Comparison of ENCODE assay signal across 23 mouse cellular contexts in genomic region chr10:19401136-19401535, GRCm38 (mm10). TPM values are rescaled to one million over a fixed set of nuclear protein-coding genes. Genes with fewer than 3 reads are reported as not detected.
DNase-seq lines count a peak whose midpoint lies in the region; ATAC-seq lines count a peak whose summit lies in the region.
"Had no signal": no experiment of that assay in that cellular context is flagged by ENCODE, and none has a peak within 500 bp of the region (broad histone marks: within the 10 kb centered on the region; RNA-seq: fewer than 3 reads in every experiment).

No protein-coding gene starts in this region.

- no peak overlapping the region for H3K9ac ChIP-seq in midbrain, embryonic 13.5 days (replicated peaks)
- no peak overlapping the region for H3K9ac ChIP-seq in neural tube, embryonic 14.5 days (replicated peaks; ENCODE audit: low read depth, low read length)
- H3K9ac ChIP-seq: heart, embryonic 12.5 days; liver, postnatal 0 days had no signal

- ATAC-seq in midbrain, embryonic 13.5 days, result no peak; the same call in 1 of the 2 replicates
- peak; percentile 50; the same call in 1 of the 2 replicates for ATAC-seq in neural tube, embryonic 14.5 days (ENCODE audit: low read depth)
- ATAC-seq: activated CD4-positive, CD25-positive, alpha-beta regulatory T cell, adult 4 months; liver, postnatal 0 days had no signal

- no peak overlapping the region for H3K4me2 ChIP-seq in midbrain, embryonic 13.5 days (replicated peaks)
- no peak overlapping the region for H3K4me2 ChIP-seq in neural tube, embryonic 14.5 days (ENCODE audit: low read depth, low read length)
- H3K4me2 ChIP-seq: heart, embryonic 12.5 days had no signal

- DNase-seq in midbrain, embryonic 10.5 days (ENCODE audit: low spot score), result peak; percentile 27
- DNase-seq in embryo, embryonic 10.5 days (ENCODE audit: low spot score), result peak; percentile 67
- peak; percentile 42 for DNase-seq in embryonic facial prominence, embryonic 10.5 days (ENCODE audit: low spot score)
- DNase-seq in cerebellum, adult 11-12 months, result no peak
- DNase-seq in cerebellum, postnatal 36 days, result no peak
- DNase-seq: adrenal gland, postnatal 10 days; cerebellum, adult 18-20 months; cerebellum, postnatal 25 days; gastrocnemius, adult 2 months; heart, postnatal 14 days; kidney, adult 18-20 months; kidney, postnatal 10 days; liver, postnatal 0 days; lung, postnatal 10 days; right cerebral cortex, postnatal 14 days; spleen, adult 18-20 months; thymus, postnatal 25 days had no signal

- H3K36me3 ChIP-seq in midbrain, embryonic 10.5 days, result no peaks in the 10 kb centered on the region
- H3K36me3 ChIP-seq in midbrain, embryonic 13.5 days, result no peaks in the 10 kb centered on the region
- no peaks in the 10 kb centered on the region for H3K36me3 ChIP-seq in embryonic facial prominence, embryonic 10.5 days (replicated peaks)
- H3K36me3 ChIP-seq in neural tube, embryonic 14.5 days (ENCODE audit: control insufficient read depth, insufficient read depth, low read length), result no peaks in the 10 kb centered on the region
- H3K36me3 ChIP-seq: heart, embryonic 12.5 days had no signal

- no peak overlapping the region for H3K4me3 ChIP-seq in midbrain, embryonic 10.5 days
- no peak overlapping the region for H3K4me3 ChIP-seq in midbrain, embryonic 13.5 days (replicated peaks)
- no peak overlapping the region for H3K4me3 ChIP-seq in embryonic facial prominence, embryonic 10.5 days
- no peak overlapping the region for H3K4me3 ChIP-seq in neural tube, embryonic 14.5 days (ENCODE audit: low read depth, low read length)
- H3K4me3 ChIP-seq: gastrocnemius, adult 2 months; heart, embryonic 12.5 days had no signal

- H3K27ac ChIP-seq in midbrain, embryonic 10.5 days (replicated peaks), result no peak overlapping the region
- H3K27ac ChIP-seq in midbrain, embryonic 13.5 days, result no peak overlapping the region
- no peak overlapping the region for H3K27ac ChIP-seq in embryonic facial prominence, embryonic 10.5 days (replicated peaks)
- no peak overlapping the region for H3K27ac ChIP-seq in neural tube, embryonic 14.5 days (ENCODE audit: low read depth, low read length)
- H3K27ac ChIP-seq: gastrocnemius, adult 2 months had no signal

- peaks cover 35% of the 10 kb centered on the region for H3K27me3 ChIP-seq in midbrain, embryonic 10.5 days (ENCODE audit: low read depth, poor library complexity, severe bottlenecking)
- H3K27me3 ChIP-seq in midbrain, embryonic 13.5 days, result peaks cover 2% of the 10 kb centered on the region; the same call in 1 of the 2 replicates
- peaks cover 20% of the 10 kb centered on the region for H3K27me3 ChIP-seq in embryonic facial prominence, embryonic 10.5 days (replicated peaks; ENCODE audit: low read depth, poor library complexity, severe bottlenecking)
- no peaks in the 10 kb centered on the region for H3K27me3 ChIP-seq in neural tube, embryonic 14.5 days (ENCODE audit: control insufficient read depth, insufficient read depth, low read length)
- H3K27me3 ChIP-seq: heart, embryonic 12.5 days had no signal

- whole genome bisulfite sequencing in midbrain, embryonic 10.5 days, result 66% methylated on average over 5 of the region's 5 CpGs
- 38% methylated on average over 5 of the region's 5 CpGs for WGBS in midbrain, embryonic 13.5 days
- 30% methylated on average over 5 of the region's 5 CpGs for WGBS in embryonic facial prominence, embryonic 10.5 days
- WGBS in neural tube, embryonic 14.5 days, result 13% methylated on average over 5 of the region's 5 CpGs

- H3K9me3 ChIP-seq in midbrain, embryonic 10.5 days (replicated peaks), result no peaks in the 10 kb centered on the region
- no peaks in the 10 kb centered on the region for H3K9me3 ChIP-seq in midbrain, embryonic 13.5 days
- H3K9me3 ChIP-seq in embryonic facial prominence, embryonic 10.5 days, result no peaks in the 10 kb centered on the region
- H3K9me3 ChIP-seq in neural tube, embryonic 14.5 days (ENCODE audit: control insufficient read depth, low read length), result no peaks in the 10 kb centered on the region
- H3K9me3 ChIP-seq: heart, embryonic 12.5 days had no signal

- peaks cover 21% of the 10 kb centered on the region for H3K4me1 ChIP-seq in midbrain, embryonic 10.5 days
- peaks cover 22% of the 10 kb centered on the region for H3K4me1 ChIP-seq in midbrain, embryonic 13.5 days (replicated peaks)
- H3K4me1 ChIP-seq in embryonic facial prominence, embryonic 10.5 days, result peaks cover 17% of the 10 kb centered on the region
- H3K4me1 ChIP-seq in neural tube, embryonic 14.5 days (ENCODE audit: control insufficient read depth, insufficient read depth, low read length), result no peaks in the 10 kb centered on the region
- H3K4me1 ChIP-seq: heart, embryonic 12.5 days had no signal

RNA-seq across cellular contexts. Expression of gene Olig3, which starts 44.8 kb away (rescaled TPM):
- polyA plus RNA-seq in midbrain, embryonic 10.5 days (2016; fragmentation: Nextera tagmentation; extraction: Ambion mirVana), result 14.3 and 23.1 TPM in 2 replicates
- polyA plus RNA-seq in midbrain, embryonic 13.5 days (2015; fragmentation: Nextera tagmentation; extraction: Ambion mirVana), result 9.3 and 25.7 TPM in 2 replicates
- polyA plus RNA-seq in embryonic facial prominence, embryonic 10.5 days (2016; fragmentation: Nextera tagmentation; extraction: Ambion mirVana), result 3.4 and 10.2 TPM in 2 replicates
- 15.8 and 15.9 TPM in 2 replicates for polyA plus RNA-seq in neural tube, embryonic 14.5 days (2014; fragmentation: Nextera tagmentation; extraction: Ambion mirVana)
- polyA plus RNA-seq: activated CD4-positive, CD25-positive, alpha-beta regulatory T cell, adult 4 months; gonadal fat pad, adult 2 months; liver, adult 2 months; liver, postnatal 0 days had no signal

Comparison
In these comparisons a context has a peak if more than half of its experiments do, and no peak if none do; other contexts are left out.
1. DNase-seq: peak in midbrain, embryonic 10.5 days (single experiment), embryo, embryonic 10.5 days (single experiment) and embryonic facial prominence, embryonic 10.5 days (single experiment); none in cerebellum, adult 11-12 months (single experiment) and cerebellum, postnatal 36 days (0 of 2).